19 mouse cellular contexts compared by ENCODE assay signal in genomic region chr1:45420554-45420953, GRCm38 (mm10).
DNase-seq lines count a peak whose midpoint lies in the region; ATAC-seq and TF ChIP-seq lines count a peak whose summit lies in the region.
"Had no signal": no experiment of that assay in that cellular context is flagged by ENCODE, and none has a peak within 500 bp of the region (broad histone marks: within the 10 kb centered on the region; RNA-seq: fewer than 3 reads in every experiment).

No protein-coding gene starts in this region.

- no peaks in the 10 kb centered on the region for H3K4me1 ChIP-seq in heart, embryonic 10.5 days
- no peaks in the 10 kb centered on the region for H3K4me1 ChIP-seq in limb, embryonic 14.5 days (ENCODE audit: control insufficient read depth, insufficient read depth, low read length)
- H3K4me1 ChIP-seq in limb, embryonic 10.5 days = no peaks in the 10 kb centered on the region
- H3K4me1 ChIP-seq in embryonic facial prominence, embryonic 15.5 days = no peaks in the 10 kb centered on the region
- no peaks in the 10 kb centered on the region for H3K4me1 ChIP-seq in limb, embryonic 15.5 days
- H3K4me1 ChIP-seq: forebrain, embryonic 13.5 days; hindbrain, embryonic 12.5 days; lung, embryonic 15.5 days had no signal

- ATAC-seq in limb, embryonic 14.5 days (ENCODE audit: low FRiP score, low read depth) = no peak
- no peak for ATAC-seq in embryonic facial prominence, embryonic 15.5 days (ENCODE audit: insufficient number of reproducible peaks, low FRiP score, low TSS enrichment, low read depth)
- no peak for ATAC-seq in limb, embryonic 15.5 days (ENCODE audit: insufficient number of reproducible peaks, low FRiP score, low TSS enrichment, low read depth)
- ATAC-seq: forebrain, embryonic 13.5 days had no signal

- H3K27me3 ChIP-seq in heart, embryonic 10.5 days (ENCODE audit: insufficient read depth, poor library complexity, severe bottlenecking) = no peaks in the 10 kb centered on the region
- no peaks in the 10 kb centered on the region for H3K27me3 ChIP-seq in limb, embryonic 14.5 days (ENCODE audit: control insufficient read depth, insufficient read depth, low read length)
- H3K27me3 ChIP-seq in limb, embryonic 10.5 days (ENCODE audit: low read depth, poor library complexity, severe bottlenecking) = no peaks in the 10 kb centered on the region
- H3K27me3 ChIP-seq in embryonic facial prominence, embryonic 15.5 days = no peaks in the 10 kb centered on the region
- H3K27me3 ChIP-seq in limb, embryonic 15.5 days = no peaks in the 10 kb centered on the region
- H3K27me3 ChIP-seq: forebrain, embryonic 13.5 days; hindbrain, embryonic 12.5 days; lung, embryonic 15.5 days had no signal

- peak; percentile 15 to 24 for DNase-seq in heart, adult 18-20 months
- no peak for DNase-seq in heart, embryonic 10.5 days (ENCODE audit: low spot score)
- peak; percentile 68 for DNase-seq in limb, embryonic 14.5 days (ENCODE audit: low spot score)
- DNase-seq in limb, embryonic 10.5 days (ENCODE audit: low spot score) = no peak
- DNase-seq in right cerebral cortex, postnatal 25 days = no peak
- DNase-seq: adrenal gland, postnatal 36 days; cerebellum, adult 2 months; cerebellum, postnatal 36 days; layer of hippocampus, postnatal 36 days; thymus, adult 18-20 months; thymus, postnatal 4 days had no signal

- H3K27ac ChIP-seq in heart, embryonic 10.5 days = no peak overlapping the region
- no peak overlapping the region for H3K27ac ChIP-seq in limb, embryonic 14.5 days (replicated peaks; ENCODE audit: low read depth, low read length)
- no peak overlapping the region for H3K27ac ChIP-seq in limb, embryonic 10.5 days
- H3K27ac ChIP-seq in embryonic facial prominence, embryonic 15.5 days (replicated peaks) = peak overlapping the region; percentile 6
- H3K27ac ChIP-seq in limb, embryonic 15.5 days = peak overlapping the region; percentile 69; the same call in 1 of the 2 replicates
- H3K27ac ChIP-seq: forebrain, embryonic 13.5 days; hindbrain, embryonic 12.5 days; lung, embryonic 15.5 days had no signal

- H3K9ac ChIP-seq in limb, embryonic 14.5 days (ENCODE audit: low read depth, low read length, severe bottlenecking) = no peak overlapping the region
- H3K9ac ChIP-seq in embryonic facial prominence, embryonic 15.5 days = no peak overlapping the region
- no peak overlapping the region for H3K9ac ChIP-seq in limb, embryonic 15.5 days
- H3K9ac ChIP-seq: forebrain, embryonic 13.5 days; hindbrain, embryonic 12.5 days; lung, embryonic 15.5 days had no signal

- no peak for TF ChIP-seq POLR2A in limb, embryonic 14.5 days (IDR thresholded peaks at IDR 0.05; ENCODE audit: borderline replicate concordance, extremely low read depth, insufficient read depth, insufficient read length)

- H3K36me3 ChIP-seq in heart, embryonic 10.5 days = peaks cover 9% of the 10 kb centered on the region; the same call in 1 of the 2 replicates
- H3K36me3 ChIP-seq in limb, embryonic 14.5 days (ENCODE audit: control insufficient read depth, insufficient read depth, low read length) = peaks cover 34% of the 10 kb centered on the region
- H3K36me3 ChIP-seq in limb, embryonic 10.5 days = peaks cover 21% of the 10 kb centered on the region
- peaks cover 23% of the 10 kb centered on the region for H3K36me3 ChIP-seq in embryonic facial prominence, embryonic 15.5 days
- peaks cover 30% of the 10 kb centered on the region for H3K36me3 ChIP-seq in limb, embryonic 15.5 days
- H3K36me3 ChIP-seq: hindbrain, embryonic 12.5 days had no signal

- no peak overlapping the region for H3K4me2 ChIP-seq in limb, embryonic 14.5 days (replicated peaks; ENCODE audit: low read depth, low read length, severe bottlenecking)
- no peak overlapping the region for H3K4me2 ChIP-seq in embryonic facial prominence, embryonic 15.5 days (replicated peaks)
- no peak overlapping the region for H3K4me2 ChIP-seq in limb, embryonic 15.5 days
- H3K4me2 ChIP-seq: forebrain, embryonic 13.5 days; hindbrain, embryonic 12.5 days; liver, embryonic 11.5 days; lung, embryonic 15.5 days; midbrain, embryonic 11.5 days had no signal

- H3K9me3 ChIP-seq in heart, embryonic 10.5 days = no peaks in the 10 kb centered on the region
- no peaks in the 10 kb centered on the region for H3K9me3 ChIP-seq in limb, embryonic 14.5 days (ENCODE audit: control insufficient read depth, low read length)
- no peaks in the 10 kb centered on the region for H3K9me3 ChIP-seq in limb, embryonic 10.5 days (replicated peaks)
- no peaks in the 10 kb centered on the region for H3K9me3 ChIP-seq in embryonic facial prominence, embryonic 15.5 days (replicated peaks)
- no peaks in the 10 kb centered on the region for H3K9me3 ChIP-seq in limb, embryonic 15.5 days
- H3K9me3 ChIP-seq: forebrain, embryonic 13.5 days; hindbrain, embryonic 12.5 days; lung, embryonic 15.5 days had no signal

- H3K4me3 ChIP-seq in heart, embryonic 10.5 days = no peak overlapping the region
- no peak overlapping the region for H3K4me3 ChIP-seq in limb, embryonic 14.5 days (replicated peaks; ENCODE audit: low read length)
- H3K4me3 ChIP-seq in limb, embryonic 10.5 days = no peak overlapping the region
- H3K4me3 ChIP-seq in embryonic facial prominence, embryonic 15.5 days (replicated peaks) = no peak overlapping the region
- H3K4me3 ChIP-seq in limb, embryonic 15.5 days = no peak overlapping the region
- H3K4me3 ChIP-seq: erythroblast, embryonic 14.5 days; forebrain, embryonic 13.5 days; hindbrain, embryonic 12.5 days; lung, embryonic 15.5 days had no signal

Comparison
In these comparisons a context has a peak if more than half of its experiments do, and no peak if none do; other contexts are left out.
1. DNase-seq: peak in heart, adult 18-20 months (2 of 2) and limb, embryonic 14.5 days (single experiment); none in heart, embryonic 10.5 days (single experiment), limb, embryonic 10.5 days (single experiment) and right cerebral cortex, postnatal 25 days (single experiment).
2. H3K27ac ChIP-seq: peak in embryonic facial prominence, embryonic 15.5 days (single experiment) and limb, embryonic 15.5 days (single experiment); none in heart, embryonic 10.5 days (single experiment), limb, embryonic 14.5 days (single experiment) and limb, embryonic 10.5 days (single experiment).